Mouse (Mus musculus): ENCODE measurements around the gene Olfr419.

Gene Olfr419

GRCm38 (mm10) chr1:174251961-174252360 lies at the start of gene Olfr419:
Gene Olfr419, minus strand, starts transcription at chr1:174252061.
- DNase-seq (ENCODE audit: low read depth, low spot score) = no peak

- no peak for DNase-seq (ENCODE audit: low read depth, low spot score)
Measured at GRCm38 (mm10) chr1:174270643-174271042, 18.8 kb upstream of the Olfr419 start.

GRCm38 (mm10) chr1:174269162-174269561 lies 17.3 kb upstream of the Olfr419 start:
- no peak for DNase-seq (ENCODE audit: low read depth, low spot score)

GRCm38 (mm10) chr1:174267816-174268215 lies 16.0 kb upstream of the Olfr419 start:
- no peak for DNase-seq (ENCODE audit: low read depth, low spot score)

- DNase-seq (ENCODE audit: low read depth, low spot score) = no peak
Measured at GRCm38 (mm10) chr1:174250376-174250775, 1.5 kb downstream of the Olfr419 start.

GRCm38 (mm10) chr1:174247170-174247569 lies 4.7 kb downstream of the Olfr419 start:
- DNase-seq (ENCODE audit: low read depth, low spot score) = no peak

- DNase-seq (ENCODE audit: low read depth, low spot score) = no peak
Measured at GRCm38 (mm10) chr1:174246080-174246479, 5.8 kb downstream of the Olfr419 start.

GRCm38 (mm10) chr1:174244621-174245020 lies 7.2 kb downstream of the Olfr419 start:
- no peak for DNase-seq (ENCODE audit: low read depth, low spot score)

- DNase-seq (ENCODE audit: low read depth, low spot score) = no peak
Measured at GRCm38 (mm10) chr1:174239916-174240315, 11.9 kb downstream of the Olfr419 start.

- no peak for DNase-seq (ENCODE audit: low read depth, low spot score)
Measured at GRCm38 (mm10) chr1:174216528-174217204, 35.2 kb downstream of the Olfr419 start.

- no peak for DNase-seq (ENCODE audit: low read depth, low spot score)
Measured at GRCm38 (mm10) chr1:174215270-174216038, 36.4 kb downstream of the Olfr419 start.

GRCm38 (mm10) chr1:174212286-174212685 lies 39.6 kb downstream of the Olfr419 start:
- no peak for DNase-seq (ENCODE audit: low read depth, low spot score)

GRCm38 (mm10) chr1:174204699-174205098 lies 47.2 kb downstream of the Olfr419 start:
- no peak for DNase-seq (ENCODE audit: low read depth, low spot score)

All from retina, adult 2 months (tissue).